Mouse (Mus musculus): Measurements from ENCODE around the gene Slamf1. TPM values are rescaled to one million over a fixed set of nuclear protein-coding genes. Genes with fewer than 3 reads are reported as not detected.
A peak's percentile ranks its signal among the peaks of the same experiment; 100 is the strongest.
"Not testable (repeated sequence)": the region's sequence is repeated elsewhere in the genome, so short reads cannot be mapped to it uniquely, and the experiment has no call there.

Gene Slamf1
- total RNA-seq, 2 experiments from 2014 or later: 0.45 to 0.54 TPM

GRCm38 (mm10) chr1:171799648-171800047, 32.7 kb downstream of the Slamf1 start:
- DNase-seq: no peak

DNA sequence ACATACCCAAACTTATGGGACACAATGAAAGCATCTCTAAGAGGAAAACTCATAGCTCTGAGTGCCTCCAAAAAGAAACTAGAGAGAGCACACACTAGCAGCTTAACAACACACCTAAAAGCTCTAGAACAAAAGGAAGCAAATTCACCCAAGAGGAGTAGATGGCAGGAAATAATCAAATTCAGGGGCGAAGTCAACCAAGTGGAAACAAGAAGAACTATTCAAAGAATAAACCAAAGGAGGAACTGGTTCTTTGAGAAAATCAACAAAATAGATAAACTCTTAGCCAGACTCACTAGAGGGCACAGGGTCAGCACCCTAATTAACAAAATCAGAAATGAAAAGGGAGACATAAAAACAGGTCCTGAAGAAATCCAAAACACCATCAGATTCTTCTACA, 44.1 kb downstream of the Slamf1 start:
- DNase-seq: not testable (repeated sequence)

- DNase-seq: peak; percentile 8
These were observed 48.9 kb downstream of the Slamf1 start for GRCm38 (mm10) chr1:171815545-171816439.

DNA sequence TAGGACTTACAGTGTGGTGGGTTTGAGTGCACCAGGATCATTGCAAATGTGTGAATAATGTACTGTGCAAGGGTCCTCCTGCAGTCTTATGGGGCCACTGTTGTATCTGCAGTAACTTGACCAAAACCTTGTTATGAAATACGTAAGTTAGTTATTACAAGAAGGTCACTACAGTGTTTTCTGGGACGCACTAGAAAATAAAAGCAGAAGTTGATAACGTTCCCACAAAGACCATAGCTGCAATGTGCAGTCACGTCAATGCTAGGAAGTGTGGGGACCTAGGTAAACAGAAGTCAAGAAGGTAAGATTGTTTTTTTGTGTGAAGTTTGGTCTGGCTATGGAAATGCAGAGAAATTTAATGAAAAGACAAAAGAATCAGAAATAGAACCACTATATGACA, 50.1 kb downstream of the Slamf1 start:
- DNase-seq: no peak

GRCm38 (mm10) chr1:171821331-171821730, 54.4 kb downstream of the Slamf1 start:
- DNase-seq: no peak

- no peak for DNase-seq
These were observed 58.5 kb downstream of the Slamf1 start for GRCm38 (mm10) chr1:171825462-171825861.

DNA sequence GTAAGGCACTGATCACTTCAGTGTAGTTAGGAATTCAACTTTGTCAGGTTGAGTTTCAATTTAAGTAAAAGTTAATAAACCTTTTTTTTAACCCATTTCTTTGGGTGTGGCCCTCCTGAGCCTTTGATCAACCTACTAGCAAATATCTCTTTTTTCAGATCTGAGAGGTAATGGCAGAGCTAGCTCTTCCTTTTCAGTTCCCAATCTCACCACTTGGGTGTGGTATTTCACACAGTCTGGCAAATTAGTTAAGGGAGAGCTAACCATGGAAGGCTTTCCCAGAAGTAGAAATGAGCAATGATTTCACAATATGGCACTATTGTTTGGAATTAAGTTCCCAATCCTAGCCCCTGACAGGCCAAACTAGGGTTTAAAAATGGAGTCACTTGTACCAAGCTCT, 59.2 kb downstream of the Slamf1 start:
- no peak for DNase-seq

DNA sequence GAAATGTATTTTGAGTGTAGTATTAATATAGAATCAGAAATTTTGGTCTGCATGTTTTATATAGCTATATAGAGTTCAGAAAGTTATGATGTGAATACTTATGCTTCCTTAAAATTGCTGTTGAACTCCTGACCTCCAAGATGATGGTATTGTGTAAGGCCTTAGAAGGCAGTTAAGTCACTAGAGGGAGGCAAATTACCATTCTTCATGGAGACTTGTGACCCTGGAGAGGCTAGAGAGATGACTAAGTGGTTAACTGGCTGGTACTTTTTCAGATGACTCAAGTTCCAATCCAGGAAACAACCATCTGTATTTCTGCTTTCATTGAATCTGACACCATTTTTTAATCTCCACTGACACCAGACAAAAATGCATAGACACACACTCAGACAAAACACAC, 60.7 kb downstream of the Slamf1 start:
- DNase-seq: no peak

GRCm38 (mm10) chr1:171839488-171839887, 72.6 kb downstream of the Slamf1 start, which contains the start of gene Cd84:
Gene Cd84, plus strand, starts transcription at chr1:171839697.
- DNase-seq: no peak

DNA sequence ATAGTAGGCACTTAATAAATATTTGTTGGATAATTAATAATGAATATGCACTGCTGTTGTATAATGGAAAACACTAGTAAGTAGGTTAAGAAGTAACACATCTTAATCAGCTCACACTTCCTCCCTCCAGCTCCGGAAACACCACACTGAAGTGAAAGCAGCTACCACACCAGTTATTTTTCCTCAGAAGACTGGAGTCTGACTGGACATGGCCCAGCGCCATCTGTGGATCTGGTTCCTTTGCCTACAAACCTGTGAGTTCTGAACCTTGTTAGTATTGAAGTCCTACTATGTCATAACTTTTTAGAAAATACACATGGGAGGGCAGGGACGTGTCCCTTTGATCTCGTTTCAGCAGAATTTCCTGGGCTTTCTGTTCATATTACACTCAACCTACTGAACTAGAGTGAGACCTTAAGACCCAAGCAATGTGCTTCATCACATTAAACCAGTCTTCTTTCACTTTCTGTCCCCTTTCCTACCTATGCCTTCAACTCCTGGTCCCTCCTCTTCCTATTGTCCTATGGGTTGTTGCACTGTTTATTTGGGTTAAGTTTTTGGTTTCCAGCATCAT, 73.6 kb downstream of the Slamf1 start:
- no peak for DNase-seq

GRCm38 (mm10) chr1:171845035-171845754, 78.3 kb downstream of the Slamf1 start:
- no peak for DNase-seq

GRCm38 (mm10) chr1:171848201-171848600, 81.3 kb downstream of the Slamf1 start:
- DNase-seq: no peak

GRCm38 (mm10) chr1:171848757-171849156, 81.8 kb downstream of the Slamf1 start:
- no peak for DNase-seq

GRCm38 (mm10) chr1:171849454-171849853, 82.5 kb downstream of the Slamf1 start:
- DNase-seq: no peak

Other genes with a start within 250 kb of the Slamf1 start
- not detected for gene Itln1, start 231.8 kb upstream of the Slamf1 start, total RNA-seq (2021)
- gene Cd244a, start 207.9 kb upstream of the Slamf1 start, total RNA-seq (2021): 1 to 10 TPM in 1 of 2 experiments, under 1 TPM in 1; 0.82 to 1.1 TPM
- 1 to 10 TPM; 1.7 to 2.2 TPM for gene Ly9, start 159.7 kb upstream of the Slamf1 start, total RNA-seq (2021)
- 1 to 10 TPM; 1.1 TPM for gene Slamf7, start 114.1 kb upstream of the Slamf1 start, total RNA-seq (2021)
- 1 to 10 TPM; 4.7 TPM for gene Cd48, start 85.1 kb upstream of the Slamf1 start, total RNA-seq (2021)
- 1 to 10 TPM; 5.3 to 6.2 TPM for gene Cd84, start 72.6 kb downstream of the Slamf1 start, total RNA-seq (2021)
- gene Gm10521, start 128.5 kb downstream of the Slamf1 start, total RNA-seq (2021): under 1 TPM; 0.39 TPM
- 1 to 10 TPM; 1.8 to 2.6 TPM for gene Slamf6, start 150.4 kb downstream of the Slamf1 start, total RNA-seq (2021)

All from adrenal gland, postnatal 10 days (tissue).